Mouse (Mus musculus) hindbrain, postnatal 0 days (tissue): ENCODE measurements around the gene Slc45a1. TPM values are rescaled to one million over a fixed set of nuclear protein-coding genes. Genes with fewer than 3 reads are reported as not detected.
A peak's percentile ranks its signal among the peaks of the same experiment; 100 is the strongest.

Experiments used
- ATAC-seq: fragments of 200-750 bp; cut with Nextera tagmentation; 2 replicates; pipeline ENCODE4 v1.8.0; 2017; ENCODE audit warnings: mild to moderate bottlenecking, moderate TSS enrichment, moderate library complexity
- DNase-seq: peaks from one replicate; pipeline ENCODE4 v3.0.0-alpha.2; 2015; ENCODE audit warnings: low spot score
- H3K27ac ChIP-seq: fragments of 300-500 bp; sonication (generic); 2 replicates; pipeline ENCODE4 v1.5.1; 2014; ENCODE audit warnings: mild to moderate bottlenecking
- H3K27me3 ChIP-seq: fragments of 300-500 bp; sonication (generic); 2 replicates; pipeline ENCODE4 v1.6.1; 2014; ENCODE audit warnings: low read length, mixed read lengths; ENCODE audit not compliant: insufficient read depth
- H3K36me3 ChIP-seq: fragments of 300-500 bp; sonication (generic); 2 replicates; pipeline ENCODE4 v1.6.1; 2014; ENCODE audit warnings: low read length, mixed read lengths; ENCODE audit not compliant: insufficient read depth
- H3K4me1 ChIP-seq: fragments of 300-500 bp; sonication (generic); 2 replicates; pipeline ENCODE4 v1.6.1; 2014; ENCODE audit warnings: antibody characterized with exemption, low read length, mixed read lengths; ENCODE audit not compliant: insufficient read depth
- H3K4me2 ChIP-seq: fragments of 300-500 bp; sonication (generic); 2 replicates; pipeline ENCODE4 v1.6.1; 2014; ENCODE audit warnings: low read depth, mild to moderate bottlenecking, low read length, moderate library complexity, mixed read lengths
- H3K4me3 ChIP-seq: fragments of 300-500 bp; sonication (generic); 2 replicates; pipeline ENCODE4 v1.5.1; 2014; ENCODE audit warnings: low read length
- H3K9ac ChIP-seq: fragments of 300-500 bp; sonication (generic); replicated peaks from 2 replicates; pipeline ENCODE4 v1.6.1; 2014; ENCODE audit warnings: mild to moderate bottlenecking, low read length, moderate library complexity, mixed read lengths
- H3K9me3 ChIP-seq: fragments of 300-500 bp; sonication (generic); 2 replicates; pipeline ENCODE4 v1.6.1; 2016; ENCODE audit warnings: low read length, mixed read lengths
- CTCF ChIP-seq: IDR thresholded peaks from 2 replicates; pipeline ENCODE4 v1.5.1; 2016; ENCODE audit warnings: antibody characterized with exemption, control low read depth, low read depth
- WGBS: fragments of 180-500 bp; shearing (Covaris S2); extraction: QIAGEN DNeasy Blood & Tissue Kit; methylation state at CpG from one replicate; pipeline ENCODE4 v1.1.7; 2014; 5-methylcytosine and 5-hydroxymethylcytosine counted together
- polyA plus RNA-seq: library from polyadenylated mRNA; unstranded; fragments of >200 nt; fragmentation: Nextera tagmentation; extraction: Ambion mirVana; gene quantifications from 2 replicates; pipeline ENCODE4 v1.2.1, GENCODE M21; 2015
- total RNA-seq: library from RNA; depleted of rRNA; stranded (reverse); fragments of >200 nt; gene quantifications from 2 replicates; pipeline ENCODE4 v1.2.3, GENCODE M21; 2014

Gene Slc45a1
- total and polyA plus RNA-seq, 2 experiments from 2014 or later = 47.5 to 49.6 TPM

DNA sequence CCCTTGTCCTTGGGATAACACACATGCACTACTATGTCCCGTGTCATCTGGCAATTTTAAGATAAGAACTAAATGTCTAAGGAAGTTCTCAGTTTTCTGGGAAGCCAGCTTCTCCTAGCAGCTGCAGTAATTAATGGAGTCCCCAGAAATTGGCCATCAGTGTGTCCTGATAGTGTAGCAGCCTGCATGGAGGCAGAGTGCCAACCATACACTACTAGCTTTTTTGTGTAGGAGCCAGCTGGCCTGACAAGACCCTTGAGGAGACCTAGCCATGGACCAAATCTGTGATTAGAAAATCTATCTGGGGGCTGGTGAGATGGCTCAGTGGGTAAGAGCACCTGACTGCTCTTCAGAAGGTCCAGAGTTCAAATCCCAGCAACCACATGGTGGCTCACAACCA is 53.3 kb downstream of the Slc45a1 start:
- 45% methylated on average over 1 of the region's 1 CpGs for WGBS
- peak overlapping the region; percentile 62 for H3K27ac ChIP-seq
- no peaks in the 10 kb centered on the region for H3K9me3 ChIP-seq
- H3K36me3 ChIP-seq = no peaks in the 10 kb centered on the region
- no peak overlapping the region for H3K4me2 ChIP-seq
- no peaks in the 10 kb centered on the region for H3K27me3 ChIP-seq
- DNase-seq (peak; percentile 77), ATAC-seq (peak; percentile 80)
- H3K4me1 ChIP-seq = peaks cover 6% of the 10 kb centered on the region
- H3K4me3 ChIP-seq = no peak overlapping the region
- TF ChIP-seq CTCF = no peak
- no peak overlapping the region for H3K9ac ChIP-seq

DNA sequence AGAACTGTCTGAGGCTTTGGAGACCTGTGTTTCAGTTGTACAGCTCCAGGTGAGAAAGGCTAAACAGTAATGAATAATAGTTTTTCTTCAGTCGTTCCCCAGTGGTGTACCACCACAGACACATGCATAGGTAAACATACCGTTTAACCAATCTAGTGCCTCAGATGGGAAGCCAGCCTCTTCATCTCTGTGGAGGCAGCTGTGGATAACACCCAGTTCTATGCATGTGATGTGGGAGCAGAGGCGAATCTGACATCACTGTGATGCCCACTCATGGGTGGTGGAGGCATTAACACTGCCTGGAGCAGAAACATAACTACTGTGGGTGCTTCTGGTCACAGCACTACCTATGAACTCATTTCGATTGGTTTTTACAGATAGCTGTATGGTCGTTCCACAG is 56.0 kb downstream of the Slc45a1 start:
- no peaks in the 10 kb centered on the region for H3K9me3 ChIP-seq
- H3K9ac ChIP-seq = no peak overlapping the region
- peaks cover 9% of the 10 kb centered on the region for H3K4me1 ChIP-seq
- no peak for DNase-seq
- 83% methylated on average over 5 of the region's 5 CpGs for WGBS
- TF ChIP-seq CTCF = no peak
- H3K27me3 ChIP-seq = no peaks in the 10 kb centered on the region
- no peak for ATAC-seq
- H3K27ac ChIP-seq = no peak overlapping the region; the same call in 1 of the 2 replicates
- no peak overlapping the region for H3K4me3 ChIP-seq
- no peaks in the 10 kb centered on the region for H3K36me3 ChIP-seq
- H3K4me2 ChIP-seq = no peak overlapping the region

DNA sequence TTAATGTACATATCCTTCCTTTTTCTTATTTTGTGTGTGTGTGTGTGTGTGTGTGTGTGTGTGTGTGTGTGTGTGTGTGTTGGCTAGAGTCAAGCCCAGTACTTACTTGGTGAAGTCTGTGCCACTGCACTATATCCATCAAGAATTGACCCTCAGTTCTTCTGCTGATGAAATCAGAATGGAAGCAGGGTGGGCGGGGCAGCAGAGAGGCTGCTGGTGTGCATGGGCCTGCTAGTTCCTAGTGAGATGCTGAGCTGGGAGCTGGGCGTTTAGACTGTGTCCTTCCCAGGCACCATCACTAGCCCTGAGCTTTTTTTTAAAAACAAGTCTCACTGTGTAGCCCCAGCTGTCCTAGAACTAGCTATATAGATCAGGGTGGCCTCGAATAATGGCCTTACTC is 56.9 kb downstream of the Slc45a1 start:
- H3K27me3 ChIP-seq = no peaks in the 10 kb centered on the region
- no peak overlapping the region for H3K9ac ChIP-seq
- no peak overlapping the region for H3K4me2 ChIP-seq
- H3K4me3 ChIP-seq = no peak overlapping the region
- no peaks in the 10 kb centered on the region for H3K36me3 ChIP-seq
- no peak for ATAC-seq
- DNase-seq = no peak
- no peak overlapping the region for H3K27ac ChIP-seq
- no peak for TF ChIP-seq CTCF
- no peaks in the 10 kb centered on the region for H3K9me3 ChIP-seq
- 80% methylated on average over 3 of the region's 3 CpGs for WGBS
- H3K4me1 ChIP-seq = peaks cover 16% of the 10 kb centered on the region

DNA sequence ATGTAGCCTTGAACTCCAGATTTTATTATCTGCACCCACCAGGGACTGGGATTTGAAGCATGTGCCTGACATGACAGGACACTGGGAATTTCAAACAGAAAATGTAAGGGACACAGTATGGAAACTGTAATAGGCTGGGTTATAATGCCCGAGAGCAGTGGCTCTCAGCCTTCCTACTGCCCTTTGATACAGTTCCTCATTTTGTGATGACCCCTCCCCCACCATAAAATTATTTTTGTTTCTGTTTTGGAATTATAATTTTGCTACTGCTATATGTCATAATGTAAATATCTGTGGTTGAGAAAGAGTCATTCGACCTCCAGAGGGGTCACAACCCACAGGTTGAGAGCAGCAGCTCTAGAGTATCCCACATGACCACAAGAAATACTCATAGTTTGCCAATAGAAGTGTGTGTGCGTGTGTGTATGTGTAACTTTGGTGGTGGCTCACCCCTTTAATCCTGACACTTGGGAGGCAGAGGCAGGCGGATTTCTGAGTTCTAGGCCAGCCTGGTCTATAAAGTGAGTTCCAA is 57.6 kb downstream of the Slc45a1 start:
- Histone ChIP-seq H3K27me3 (no peaks in the 10 kb centered on the region), H3K4me1 (peaks cover 16% of the 10 kb centered on the region), H3K9ac (no peak overlapping the region), H3K4me3 (no peak overlapping the region), H3K36me3 (no peaks in the 10 kb centered on the region), H3K27ac (no peak overlapping the region), H3K4me2 (no peak overlapping the region), H3K9me3 (no peaks in the 10 kb centered on the region)
- ATAC-seq (no peak), DNase-seq (no peak)
- no peak for TF ChIP-seq CTCF
- 94% methylated on average over 4 of the region's 4 CpGs for WGBS

DNA sequence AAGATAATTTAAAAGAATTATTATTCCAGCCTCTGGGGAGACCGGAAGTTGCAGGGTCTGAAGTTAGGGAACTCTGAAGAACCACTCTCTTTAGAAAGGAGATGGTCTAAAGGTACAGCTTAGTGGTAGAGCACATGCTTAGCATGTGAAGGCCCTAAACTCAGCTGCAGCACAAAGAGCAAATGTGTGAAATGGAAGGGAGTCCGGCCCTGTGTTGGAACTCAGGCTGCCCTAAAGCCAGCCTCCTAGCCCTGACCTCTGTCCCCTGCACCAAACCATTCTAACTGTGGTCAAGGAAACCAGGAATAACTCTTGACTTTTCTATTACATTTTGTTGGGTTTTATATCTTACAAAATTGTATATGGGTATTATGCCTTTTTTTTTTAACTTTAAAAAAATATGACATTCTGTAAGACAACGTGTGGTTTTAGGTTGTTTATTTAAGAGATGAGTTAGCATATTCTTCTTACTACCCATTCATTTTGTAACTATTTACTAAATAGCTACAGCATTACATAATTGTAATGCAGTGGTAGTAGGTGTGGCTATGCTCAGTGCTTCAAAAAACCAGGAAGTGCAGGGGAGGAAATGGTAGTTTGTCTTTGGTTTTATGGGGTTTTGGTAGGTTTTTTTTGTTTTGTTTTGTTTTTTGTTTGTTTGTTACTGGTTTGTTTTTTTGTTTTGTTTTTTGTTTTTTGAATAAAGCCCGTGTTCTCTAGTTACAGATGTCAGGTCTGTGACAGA is 58.3 kb downstream of the Slc45a1 start:
- no peak overlapping the region for H3K27ac ChIP-seq
- no peaks in the 10 kb centered on the region for H3K9me3 ChIP-seq
- 83% methylated on average over 4 of the region's 4 CpGs for WGBS
- H3K36me3 ChIP-seq = no peaks in the 10 kb centered on the region
- H3K4me1 ChIP-seq = peaks cover 15% of the 10 kb centered on the region
- no peak overlapping the region for H3K4me2 ChIP-seq
- H3K9ac ChIP-seq = no peak overlapping the region
- ATAC-seq (no peak), DNase-seq (no peak)
- no peak for TF ChIP-seq CTCF
- H3K27me3 ChIP-seq = no peaks in the 10 kb centered on the region
- no peak overlapping the region for H3K4me3 ChIP-seq

DNA sequence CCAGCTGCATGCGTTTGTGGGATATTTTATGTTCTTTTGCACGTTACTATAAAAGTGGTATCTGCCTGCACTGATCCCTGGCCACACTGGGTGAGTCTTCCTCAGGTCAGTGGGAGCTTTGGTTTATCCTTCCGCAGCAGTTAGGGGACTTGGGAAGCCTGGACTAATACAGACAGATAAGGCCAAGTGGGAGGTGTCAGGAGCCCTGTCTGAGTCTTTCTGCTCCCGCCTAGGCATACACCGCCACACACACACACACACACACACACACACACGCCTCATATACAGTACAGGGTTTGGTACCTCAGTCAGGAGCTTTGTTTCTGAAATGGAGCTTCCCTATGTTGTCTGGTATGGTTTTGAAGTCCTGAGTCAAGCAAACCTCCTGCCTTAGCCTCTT is 59.9 kb downstream of the Slc45a1 start:
- no peaks in the 10 kb centered on the region for H3K36me3 ChIP-seq
- 75% methylated on average over 6 of the region's 6 CpGs for WGBS

DNA sequence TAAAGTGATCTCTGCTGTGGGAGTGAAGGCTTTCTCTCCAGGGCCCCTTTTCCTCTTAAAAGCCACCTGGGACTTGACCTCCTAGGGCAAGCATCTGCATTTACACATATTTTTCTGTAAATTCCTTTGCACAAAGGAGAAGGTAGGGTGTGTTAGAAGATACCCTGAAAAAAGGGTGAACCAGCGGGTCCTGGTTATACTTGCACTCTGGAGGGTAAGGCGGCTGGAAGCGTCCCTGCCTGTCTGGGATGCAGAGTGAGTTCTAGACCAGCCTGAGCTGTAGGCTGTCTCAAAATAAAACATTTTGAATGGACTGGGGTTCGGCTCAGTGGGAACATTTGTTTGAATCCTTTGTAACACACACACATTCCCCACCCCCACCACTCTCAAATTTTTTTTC is 60.4 kb downstream of the Slc45a1 start:
- peaks cover 10% of the 10 kb centered on the region for H3K4me1 ChIP-seq
- H3K4me3 ChIP-seq = no peak overlapping the region
- DNase-seq = no peak
- H3K27me3 ChIP-seq = no peaks in the 10 kb centered on the region
- no peak for ATAC-seq
- no peaks in the 10 kb centered on the region for H3K36me3 ChIP-seq
- H3K9ac ChIP-seq = no peak overlapping the region
- no peak for TF ChIP-seq CTCF
- no peak overlapping the region for H3K27ac ChIP-seq
- no peak overlapping the region for H3K4me2 ChIP-seq
- H3K9me3 ChIP-seq = no peaks in the 10 kb centered on the region
- 70% methylated on average over 4 of the region's 4 CpGs for WGBS

More for the DNA sequence above, 59.9 kb downstream of the Slc45a1 start:
- no peak overlapping the region for H3K4me2 ChIP-seq
- H3K4me3 ChIP-seq = no peak overlapping the region
- no peak for TF ChIP-seq CTCF
- peaks cover 10% of the 10 kb centered on the region for H3K4me1 ChIP-seq
- no peak overlapping the region for H3K27ac ChIP-seq
- DNase-seq (no peak), ATAC-seq (no peak)
- H3K27me3 ChIP-seq = no peaks in the 10 kb centered on the region
- no peak overlapping the region for H3K9ac ChIP-seq
- H3K9me3 ChIP-seq = no peaks in the 10 kb centered on the region
